ENCODE assay signal across 11 mouse cellular contexts in genomic region chr12:53825898-53826605, GRCm38 (mm10).
A peak's percentile ranks its signal among the peaks of the same experiment; 100 is the strongest.
DNase-seq lines count a peak whose midpoint lies in the region; ATAC-seq and TF ChIP-seq lines count a peak whose summit lies in the region.
"Had no signal": no experiment of that assay in that cellular context is flagged by ENCODE, and none has a peak within 500 bp of the region (broad histone marks: within the 10 kb centered on the region; RNA-seq: fewer than 3 reads in every experiment).

No protein-coding gene starts in this region.

- no peak for TF ChIP-seq CTCF in kidney, adult 2 months (conservative IDR thresholded peaks at IDR 0.05; ENCODE audit: insufficient read depth, insufficient read length, low read depth, low read length)

- no peak overlapping the region for H3K4me3 ChIP-seq in kidney, adult 2 months (ENCODE audit: insufficient read depth, low read depth, low read length)
- no peak overlapping the region for H3K4me3 ChIP-seq in heart, embryonic 15.5 days
- H3K4me3 ChIP-seq: liver, embryonic 13.5 days had no signal

- H3K27me3 ChIP-seq in kidney, adult 2 months (replicated peaks; ENCODE audit: control insufficient read depth, insufficient read depth, low read length) = no peaks in the 10 kb centered on the region
- H3K27me3 ChIP-seq in heart, embryonic 15.5 days = no peaks in the 10 kb centered on the region

- H3K9me3 ChIP-seq in heart, embryonic 15.5 days (replicated peaks) = no peaks in the 10 kb centered on the region
- H3K9me3 ChIP-seq: liver, embryonic 13.5 days had no signal

- no peak for TF ChIP-seq POLR2A in kidney, adult 2 months (IDR thresholded peaks at IDR 0.05; ENCODE audit: low read depth, low read length)

- H3K36me3 ChIP-seq in kidney, adult 2 months (ENCODE audit: control insufficient read depth, insufficient read depth, low read length) = no peaks in the 10 kb centered on the region
- H3K36me3 ChIP-seq in heart, embryonic 15.5 days = no peaks in the 10 kb centered on the region
- H3K36me3 ChIP-seq: liver, embryonic 13.5 days had no signal

- no peak overlapping the region for H3K9ac ChIP-seq in heart, embryonic 15.5 days
- H3K9ac ChIP-seq: liver, embryonic 13.5 days had no signal

- no peaks in the 10 kb centered on the region for H3K4me1 ChIP-seq in kidney, adult 2 months (ENCODE audit: control insufficient read depth, insufficient read depth, low read length)
- H3K4me1 ChIP-seq in heart, embryonic 15.5 days (replicated peaks) = 0 out of 2 replicates have a peak, but pooled peaks cover 3% of the 10 kb centered on the region

- WGBS in kidney, adult 2 months = 32% methylated on average over 12 of the region's 12 CpGs
- 45% methylated on average over 12 of the region's 12 CpGs for WGBS in heart, embryonic 15.5 days

- peak; percentile 47 for ATAC-seq in heart, embryonic 15.5 days (replicated peaks; ENCODE audit: insufficient number of reproducible peaks, insufficient read depth, low FRiP score, low read depth)

- peak; percentile 12 for DNase-seq in kidney, adult 2 months
- DNase-seq in kidney, adult 8-10 months = no peak
- peak; percentile 36 for DNase-seq in retina, postnatal 1 day
- no peak for DNase-seq in retina, embryonic 14.5 days (ENCODE audit: low spot score)
- DNase-seq in urinary bladder, postnatal 14 days (ENCODE audit: low spot score) = no peak
- no peak for DNase-seq in right cerebral cortex, adult 2 months (ENCODE audit: low spot score in 2 of 2)
- no peak for DNase-seq in spleen, postnatal 4 days (ENCODE audit: low spot score in 2 of 2)
- DNase-seq: cerebellum, postnatal 10 days; liver, embryonic 13.5 days; spleen, adult 18-20 months had no signal

- H3K27ac ChIP-seq in kidney, adult 2 months (ENCODE audit: insufficient read depth, low read depth, low read length) = no peak overlapping the region
- no peak overlapping the region for H3K27ac ChIP-seq in heart, embryonic 15.5 days
- H3K27ac ChIP-seq: liver, embryonic 13.5 days had no signal

- no peak overlapping the region for H3K4me2 ChIP-seq in heart, embryonic 15.5 days
- H3K4me2 ChIP-seq: liver, embryonic 13.5 days had no signal

Comparison
In these comparisons a context has a peak if more than half of its experiments do, and no peak if none do; other contexts are left out.
1. DNase-seq: peak in kidney, adult 2 months (single experiment) and retina, postnatal 1 day (single experiment); none in kidney, adult 8-10 months (0 of 2), retina, embryonic 14.5 days (single experiment), urinary bladder, postnatal 14 days (single experiment), right cerebral cortex, adult 2 months (0 of 2) and spleen, postnatal 4 days (0 of 2).